Mouse (Mus musculus) intestine, embryonic 15.5 days (tissue): ENCODE results near the gene 4932438A13Rik. TPM values are rescaled to one million over a fixed set of nuclear protein-coding genes. Genes with fewer than 3 reads are reported as not detected.
A peak's percentile ranks its signal among the peaks of the same experiment; 100 is the strongest.

Experiments
- ATAC-seq: fragments of 200-750 bp; cut with Nextera tagmentation; 2 replicates; pipeline ENCODE4 v1.8.0; 2017; ENCODE audit warnings: moderate TSS enrichment, moderate library complexity
- H3K27ac ChIP-seq: fragments of 300-500 bp; sonication (generic); 2 replicates; pipeline ENCODE4 v1.5.1; 2015; ENCODE audit warnings: mild to moderate bottlenecking, inconsistent platforms
- H3K27me3 ChIP-seq: fragments of 300-500 bp; sonication (generic); replicated peaks from 2 replicates; pipeline ENCODE4 v1.6.1; 2015; ENCODE audit warnings: inconsistent platforms
- H3K36me3 ChIP-seq: fragments of 300-500 bp; sonication (generic); 2 replicates; pipeline ENCODE4 v1.6.1; 2015; ENCODE audit warnings: inconsistent platforms
- H3K4me1 ChIP-seq: fragments of 300-500 bp; sonication (generic); replicated peaks from 2 replicates; pipeline ENCODE4 v1.6.1; 2015; ENCODE audit warnings: inconsistent platforms
- H3K4me2 ChIP-seq: fragments of 300-500 bp; sonication (generic); replicated peaks from 2 replicates; pipeline ENCODE4 v1.6.1; 2015; ENCODE audit warnings: mild to moderate bottlenecking, inconsistent platforms
- H3K4me3 ChIP-seq: fragments of 300-500 bp; sonication (generic); replicated peaks from 2 replicates; pipeline ENCODE4 v1.5.1; 2015; ENCODE audit warnings: inconsistent platforms
- H3K9ac ChIP-seq: fragments of 300-500 bp; sonication (generic); 2 replicates; pipeline ENCODE4 v1.6.1; 2015; ENCODE audit warnings: inconsistent platforms
- H3K9me3 ChIP-seq: fragments of 300-500 bp; sonication (generic); 2 replicates; pipeline ENCODE4 v1.6.1; 2016; ENCODE audit warnings: inconsistent platforms
- WGBS: fragments of 180-500 bp; shearing (Covaris S2); methylation state at CpG from one replicate; pipeline ENCODE4 v1.1.7; 2015; 5-methylcytosine and 5-hydroxymethylcytosine counted together
- polyA plus RNA-seq: library from polyadenylated mRNA; unstranded; fragments of >200 nt; fragmentation: Nextera tagmentation; extraction: Ambion mirVana; gene quantifications from 2 replicates; pipeline ENCODE4 v1.2.1, GENCODE M21; 2015

The 4932438A13Rik gene
- 36.4 and 38.4 TPM in 2 replicates for polyA plus RNA-seq

DNA sequence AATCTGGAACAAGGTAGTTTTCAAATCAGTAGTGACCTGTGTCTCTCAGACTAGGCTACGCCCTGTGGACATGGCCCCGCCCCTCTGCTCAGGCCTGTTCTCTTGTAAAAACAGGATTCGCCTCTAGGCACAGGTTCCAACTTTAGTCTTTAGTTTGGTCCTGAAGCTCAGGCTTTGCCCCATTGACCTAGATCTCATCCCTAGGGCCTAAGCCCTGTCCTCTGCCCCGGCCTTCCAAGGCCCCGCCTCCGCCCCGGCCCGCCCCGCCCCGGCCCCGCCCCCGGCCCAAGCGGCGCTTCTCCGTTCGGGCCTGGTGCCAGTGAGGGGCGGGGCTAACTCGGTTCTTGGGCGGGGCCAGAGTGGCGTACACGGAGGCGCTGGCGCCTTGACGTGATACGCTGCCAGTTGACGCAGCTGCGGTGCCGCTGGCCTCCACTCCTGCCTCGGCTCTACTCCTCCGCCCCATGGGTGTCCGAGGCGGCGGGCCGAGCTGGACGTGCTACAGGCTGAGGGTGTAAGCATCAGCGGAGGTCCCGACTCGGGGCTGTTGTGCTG lies at the start of gene 4932438A13Rik:
TSS of gene 4932438A13Rik (plus strand) at position 384 of the 555 bp plus-strand sequence.
- Histone ChIP-seq H3K9me3 (no peaks in the 10 kb centered on the region), H3K9ac (peak within 1 kb of the TSS; percentile 82), H3K4me2 (peak within 1 kb of the TSS; percentile 66), H3K27ac (peak within 1 kb of the TSS; percentile 64), H3K4me1 (0 out of 2 replicates have a peak, but pooled peaks cover 2% of the 10 kb centered on the region), H3K4me3 (peak within 1 kb of the TSS; percentile 82), H3K27me3 (no peaks in the 10 kb centered on the region), H3K36me3 (peaks cover 8% of the 10 kb centered on the region; the same call in 1 of the 2 replicates)
- WGBS, result 1% methylated on average over 38 of the region's 38 CpGs
- ATAC-seq, result peak; percentile 99

DNA sequence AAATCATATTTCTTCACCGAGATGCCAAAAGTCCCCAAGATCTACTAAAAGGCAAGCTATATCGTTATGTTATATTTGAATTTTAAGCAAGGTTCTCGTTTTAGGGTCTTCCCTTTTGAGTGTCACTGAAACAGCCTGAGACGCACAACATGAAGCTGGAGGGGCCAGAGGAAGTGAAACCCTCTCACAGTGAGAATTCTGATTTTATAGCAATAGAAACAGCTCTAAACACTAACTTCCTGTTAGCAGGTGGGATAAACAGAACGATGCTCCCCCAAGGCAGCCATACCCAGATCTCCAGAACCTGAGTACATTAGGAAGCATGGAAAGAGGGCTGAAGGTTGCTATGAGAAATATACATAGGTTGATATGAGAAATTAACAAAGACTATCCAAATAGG lies 46.3 kb upstream of the 4932438A13Rik start:
- Histone ChIP-seq H3K4me1 (no peaks in the 10 kb centered on the region), H3K4me3 (no peak overlapping the region), H3K9me3 (no peaks in the 10 kb centered on the region), H3K4me2 (no peak overlapping the region), H3K27me3 (no peaks in the 10 kb centered on the region), H3K27ac (no peak overlapping the region), H3K9ac (no peak overlapping the region), H3K36me3 (no peaks in the 10 kb centered on the region)
- no peak for ATAC-seq
- 79% methylated on average over 5 of the region's 5 CpGs for WGBS

DNA sequence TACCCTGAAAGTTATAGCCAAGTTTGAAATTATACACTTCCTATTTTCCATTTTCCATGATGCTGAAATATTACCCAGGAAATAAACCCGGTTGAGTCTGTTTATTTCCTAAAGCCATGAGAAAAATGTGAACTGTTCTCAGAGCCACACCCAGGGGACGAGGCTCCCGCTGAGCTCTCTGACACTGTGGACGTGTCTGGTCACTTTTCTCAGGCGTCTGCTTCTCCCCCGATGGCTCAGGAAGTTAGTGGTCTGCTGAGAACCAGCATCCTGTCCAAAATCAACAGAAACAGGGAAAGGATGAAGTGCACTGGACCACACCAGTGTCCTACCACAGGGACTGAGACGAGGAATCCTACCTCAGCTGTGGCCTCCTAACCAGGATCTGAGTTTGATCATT lies 43.5 kb upstream of the 4932438A13Rik start:
- Histone ChIP-seq H3K9me3 (no peaks in the 10 kb centered on the region), H3K4me1 (no peaks in the 10 kb centered on the region), H3K36me3 (no peaks in the 10 kb centered on the region), H3K4me3 (no peak overlapping the region), H3K9ac (no peak overlapping the region), H3K27me3 (no peaks in the 10 kb centered on the region), H3K27ac (no peak overlapping the region), H3K4me2 (no peak overlapping the region)
- WGBS, result 49% methylated on average over 7 of the region's 7 CpGs
- no peak for ATAC-seq

DNA sequence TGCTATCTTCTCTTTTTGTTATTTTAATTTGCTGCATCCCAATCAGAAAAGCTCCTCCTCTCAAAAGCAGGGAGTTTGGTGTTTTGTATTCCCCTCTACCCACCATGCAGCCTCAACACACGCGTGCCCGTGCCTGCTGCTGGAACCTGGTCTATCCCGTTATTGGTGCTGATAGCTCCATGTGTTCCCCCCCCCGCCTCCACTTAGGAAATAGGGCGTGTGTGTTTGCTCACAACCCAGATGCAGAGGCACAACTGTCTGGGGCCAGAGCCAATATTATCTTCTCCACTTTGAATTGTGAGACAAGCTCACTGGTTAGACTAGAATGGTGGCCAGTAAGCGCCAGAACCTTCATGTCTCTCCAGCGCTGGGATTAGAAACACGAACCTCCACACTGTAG lies 41.9 kb upstream of the 4932438A13Rik start:
- ATAC-seq, result no peak
- Histone ChIP-seq H3K9ac (no peak overlapping the region), H3K4me2 (no peak overlapping the region), H3K27me3 (no peaks in the 10 kb centered on the region), H3K27ac (no peak overlapping the region), H3K9me3 (no peaks in the 10 kb centered on the region), H3K36me3 (no peaks in the 10 kb centered on the region), H3K4me1 (no peaks in the 10 kb centered on the region), H3K4me3 (no peak overlapping the region)
- 82% methylated on average over 9 of the region's 9 CpGs for WGBS

DNA sequence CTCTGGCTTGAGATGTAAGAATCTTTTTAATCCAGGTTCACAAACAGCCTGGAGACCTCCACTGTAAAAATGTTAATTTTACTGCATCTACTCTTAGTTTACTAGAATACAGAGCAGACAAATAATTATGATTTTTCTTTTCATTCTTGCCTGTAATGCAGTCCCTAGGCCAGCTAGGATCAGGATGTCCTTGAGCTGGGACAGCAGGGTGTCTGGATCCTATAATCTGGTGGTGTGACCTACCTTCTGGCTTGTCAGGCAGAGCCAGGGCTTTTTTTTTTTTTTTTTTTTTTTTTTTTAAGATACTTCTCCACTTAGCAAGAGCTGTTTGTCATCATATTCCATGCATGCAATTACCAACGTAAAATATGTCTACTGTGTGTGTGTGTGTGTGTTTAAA lies 37.8 kb upstream of the 4932438A13Rik start:
- no peaks in the 10 kb centered on the region for H3K36me3 ChIP-seq
- H3K27me3 ChIP-seq, result no peaks in the 10 kb centered on the region
- whole genome bisulfite sequencing, result 41% methylated on average over 1 of the region's 1 CpGs
- no peak overlapping the region for H3K27ac ChIP-seq
- no peaks in the 10 kb centered on the region for H3K9me3 ChIP-seq
- H3K4me3 ChIP-seq, result no peak overlapping the region
- H3K9ac ChIP-seq, result no peak overlapping the region
- H3K4me1 ChIP-seq, result no peaks in the 10 kb centered on the region
- no peak for ATAC-seq
- H3K4me2 ChIP-seq, result no peak overlapping the region

DNA sequence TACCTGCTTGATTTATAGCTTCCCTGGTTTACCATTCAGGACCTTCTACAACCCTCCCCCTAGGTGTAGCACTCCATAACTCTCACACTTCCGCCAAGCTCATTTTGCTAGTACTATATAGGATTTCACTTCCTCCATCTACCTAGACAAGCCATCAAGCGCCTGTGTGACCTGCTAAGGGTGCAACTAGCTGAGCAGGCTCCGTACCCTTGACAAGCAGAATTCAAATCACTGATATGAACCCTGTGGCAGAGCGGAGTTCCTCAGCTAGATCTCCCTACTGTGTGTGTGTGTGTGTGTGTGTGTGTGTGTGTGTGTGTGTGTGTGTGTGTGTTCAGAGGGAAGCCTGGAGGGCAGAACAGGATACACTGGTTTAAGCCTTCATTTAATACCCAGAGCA lies 37.4 kb upstream of the 4932438A13Rik start:
- 83% methylated on average over 4 of the region's 4 CpGs for WGBS
- no peaks in the 10 kb centered on the region for H3K36me3 ChIP-seq
- H3K4me2 ChIP-seq, result no peak overlapping the region
- no peaks in the 10 kb centered on the region for H3K4me1 ChIP-seq
- no peak overlapping the region for H3K27ac ChIP-seq
- H3K27me3 ChIP-seq, result no peaks in the 10 kb centered on the region
- ATAC-seq, result no peak
- no peak overlapping the region for H3K4me3 ChIP-seq
- H3K9ac ChIP-seq, result no peak overlapping the region
- H3K9me3 ChIP-seq, result no peaks in the 10 kb centered on the region

DNA sequence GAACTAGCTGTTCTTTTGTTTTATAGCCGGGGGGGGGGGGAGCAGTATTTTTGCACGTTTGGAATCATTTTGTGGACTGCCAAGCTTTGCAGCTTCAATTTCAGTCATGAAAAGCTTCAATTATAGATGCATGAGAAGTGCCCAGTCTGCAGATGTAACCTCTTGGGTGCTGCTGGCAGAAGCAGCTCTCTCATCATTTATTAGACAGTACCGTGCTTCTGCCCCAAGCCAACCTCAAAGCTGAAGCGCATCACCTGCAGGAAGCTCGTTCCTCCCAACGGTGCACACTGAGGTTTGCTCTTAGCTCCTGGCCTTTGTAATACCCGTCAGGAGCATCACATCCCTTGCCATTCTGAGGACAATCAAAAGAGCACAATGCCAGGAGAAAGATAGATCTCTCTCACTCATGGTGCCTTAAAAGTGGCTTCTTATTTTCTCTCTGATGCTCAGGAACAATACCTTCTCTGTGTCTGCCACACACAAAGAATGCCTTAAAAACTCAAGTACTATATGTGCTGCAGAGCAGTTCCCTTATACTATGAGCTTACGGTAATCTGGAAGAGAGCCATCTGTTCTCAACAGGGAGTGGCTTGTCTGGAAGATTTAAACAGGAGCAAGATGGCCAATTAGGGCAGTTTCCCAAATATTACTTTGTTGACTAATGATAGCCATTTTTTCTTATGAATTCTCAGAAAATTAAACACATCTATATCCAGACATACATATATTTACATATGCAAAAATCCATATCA lies 35.5 kb upstream of the 4932438A13Rik start:
- H3K4me3 ChIP-seq, result no peak overlapping the region
- WGBS, result 53% methylated on average over 8 of the region's 8 CpGs
- no peak for ATAC-seq
- no peak overlapping the region for H3K4me2 ChIP-seq
- H3K36me3 ChIP-seq, result no peaks in the 10 kb centered on the region
- no peaks in the 10 kb centered on the region for H3K9me3 ChIP-seq
- H3K9ac ChIP-seq, result no peak overlapping the region
- H3K4me1 ChIP-seq, result no peaks in the 10 kb centered on the region
- H3K27me3 ChIP-seq, result no peaks in the 10 kb centered on the region
- no peak overlapping the region for H3K27ac ChIP-seq

DNA sequence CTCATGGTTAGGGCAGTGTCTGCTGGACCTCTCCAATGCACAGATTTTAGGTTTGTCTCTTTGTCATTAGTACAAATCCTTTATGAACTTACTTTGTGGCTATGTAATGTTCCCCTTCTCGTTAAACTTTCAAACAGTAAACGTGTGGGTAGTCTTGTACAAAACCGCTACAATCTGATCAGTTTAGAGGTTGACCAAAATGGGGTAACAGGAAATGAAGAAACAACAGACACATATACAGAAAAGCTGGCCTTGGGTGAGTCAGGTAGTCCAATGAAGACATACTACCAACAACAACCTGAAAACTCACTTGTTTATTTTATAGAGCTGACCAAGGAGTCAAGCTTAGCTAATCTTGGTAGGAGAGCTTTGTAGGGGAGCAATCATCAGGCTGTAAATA lies 32.7 kb upstream of the 4932438A13Rik start:
- Histone ChIP-seq H3K27me3 (no peaks in the 10 kb centered on the region), H3K4me2 (no peak overlapping the region), H3K36me3 (no peaks in the 10 kb centered on the region), H3K9ac (no peak overlapping the region), H3K4me1 (no peaks in the 10 kb centered on the region), H3K4me3 (no peak overlapping the region), H3K27ac (no peak overlapping the region), H3K9me3 (no peaks in the 10 kb centered on the region)
- ATAC-seq, result no peak
- WGBS, result 90% methylated on average over 3 of the region's 3 CpGs

DNA sequence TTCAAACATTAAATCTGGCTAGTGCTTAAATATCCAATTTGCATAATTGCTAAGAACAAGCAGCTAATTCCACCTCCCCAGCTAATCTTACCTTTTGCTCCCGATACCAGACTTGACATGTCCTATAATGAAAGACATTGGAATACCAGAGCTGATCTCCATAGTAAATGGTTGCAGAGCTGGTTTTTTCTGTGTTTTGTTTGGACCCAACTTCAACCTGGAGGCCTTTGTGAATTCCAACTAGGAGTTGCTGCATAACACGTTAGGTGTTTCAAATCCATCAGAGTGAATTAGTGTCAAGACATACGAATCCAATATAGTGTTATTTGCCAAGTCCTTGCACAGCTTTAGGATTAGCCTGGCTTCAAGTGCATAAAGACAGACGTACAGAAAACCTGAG lies 28.5 kb upstream of the 4932438A13Rik start:
- no peaks in the 10 kb centered on the region for H3K36me3 ChIP-seq
- WGBS, result 77% methylated on average over 4 of the region's 4 CpGs
- ATAC-seq, result no peak
- H3K4me2 ChIP-seq, result no peak overlapping the region
- no peaks in the 10 kb centered on the region for H3K4me1 ChIP-seq
- H3K27me3 ChIP-seq, result no peaks in the 10 kb centered on the region
- no peak overlapping the region for H3K9ac ChIP-seq
- H3K27ac ChIP-seq, result no peak overlapping the region
- no peaks in the 10 kb centered on the region for H3K9me3 ChIP-seq
- no peak overlapping the region for H3K4me3 ChIP-seq

DNA sequence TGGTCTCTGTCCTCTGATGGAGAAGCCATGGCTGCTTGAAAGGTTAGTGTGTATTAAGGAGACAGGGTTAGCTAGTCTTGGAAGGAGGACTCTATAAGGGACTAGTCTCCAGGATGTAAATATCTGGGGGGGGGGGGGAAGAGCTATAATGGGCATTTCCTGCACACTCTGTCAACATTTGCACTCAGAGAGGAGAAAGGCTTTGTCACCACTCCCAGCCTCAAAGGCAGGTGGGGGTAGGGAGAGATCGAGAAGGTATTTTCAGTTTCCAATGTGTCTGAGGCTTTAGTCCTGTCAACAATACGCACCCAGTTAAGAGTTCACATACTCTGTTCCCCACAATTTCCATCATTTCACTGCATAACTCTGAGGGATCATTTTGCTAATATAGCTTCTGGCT lies 28.1 kb upstream of the 4932438A13Rik start:
- Histone ChIP-seq H3K9ac (no peak overlapping the region), H3K27ac (no peak overlapping the region), H3K9me3 (no peaks in the 10 kb centered on the region), H3K4me3 (no peak overlapping the region), H3K4me2 (no peak overlapping the region), H3K4me1 (no peaks in the 10 kb centered on the region), H3K36me3 (no peaks in the 10 kb centered on the region), H3K27me3 (no peaks in the 10 kb centered on the region)
- WGBS, result 80% methylated on average over 2 of the region's 2 CpGs
- ATAC-seq, result no peak

DNA sequence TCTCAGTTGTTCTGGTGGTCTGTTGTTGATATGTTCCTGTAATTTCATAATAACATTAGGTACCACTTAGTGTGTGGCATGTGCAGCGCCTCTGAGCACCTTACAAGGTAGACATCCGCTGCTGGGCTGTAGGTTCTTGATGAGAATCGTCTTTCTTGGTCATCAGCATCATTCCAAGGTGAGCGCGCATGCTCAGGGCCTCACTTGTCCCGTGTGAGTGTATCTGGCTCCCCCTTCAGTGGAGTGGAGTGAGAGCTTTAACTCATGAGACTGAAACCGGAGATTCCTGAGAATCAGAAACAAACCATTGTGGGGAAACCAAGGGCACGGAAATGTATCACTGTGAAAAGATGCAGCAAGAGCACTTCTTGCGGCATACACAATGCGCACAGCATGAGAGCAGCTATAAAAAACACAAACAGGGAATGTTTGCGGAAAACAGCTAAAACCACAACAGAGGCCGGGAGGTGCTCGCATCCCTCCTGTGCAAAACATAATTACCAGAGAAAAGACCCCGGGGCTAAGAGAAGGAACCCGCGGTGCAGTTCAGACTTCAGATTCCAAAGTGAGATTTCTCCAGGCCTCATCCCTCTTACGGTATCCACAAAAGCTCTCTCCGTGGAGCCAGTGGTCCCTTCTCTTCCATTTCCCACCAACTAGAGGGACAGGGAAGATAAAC lies 27.2 kb upstream of the 4932438A13Rik start:
- Histone ChIP-seq H3K36me3 (no peaks in the 10 kb centered on the region), H3K27ac (no peak overlapping the region), H3K27me3 (no peaks in the 10 kb centered on the region), H3K4me3 (no peak overlapping the region), H3K4me1 (no peaks in the 10 kb centered on the region), H3K9me3 (no peaks in the 10 kb centered on the region), H3K9ac (no peak overlapping the region), H3K4me2 (peak overlapping the region; percentile 29)
- 0 out of 2 replicates have a peak, but pooled peaks have one; percentile 41 for ATAC-seq
- WGBS, result 33% methylated on average over 18 of the region's 18 CpGs

DNA sequence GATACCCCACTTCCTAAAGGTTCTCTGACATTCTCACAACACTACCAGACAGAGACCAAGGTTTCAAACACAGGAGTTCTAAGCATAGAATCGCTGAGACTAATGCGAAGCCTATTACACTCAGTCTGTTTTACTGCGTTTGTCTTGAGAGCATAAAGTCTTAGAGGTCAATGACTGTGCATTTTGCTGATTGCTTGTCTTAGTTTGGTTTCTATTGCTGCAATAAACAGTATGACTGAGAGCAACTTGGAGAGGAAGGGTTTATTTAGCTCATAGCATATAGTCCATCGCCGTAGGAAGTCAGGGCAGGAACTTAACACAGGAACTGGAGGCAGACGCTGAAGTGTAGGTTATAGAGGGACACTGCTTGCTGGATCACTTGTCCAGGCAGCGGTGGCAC lies 26.1 kb upstream of the 4932438A13Rik start:
- Histone ChIP-seq H3K4me1 (no peaks in the 10 kb centered on the region), H3K27me3 (no peaks in the 10 kb centered on the region), H3K9ac (no peak overlapping the region), H3K4me3 (no peak overlapping the region), H3K4me2 (no peak overlapping the region), H3K9me3 (no peaks in the 10 kb centered on the region), H3K27ac (no peak overlapping the region), H3K36me3 (no peaks in the 10 kb centered on the region)
- 77% methylated on average over 7 of the region's 7 CpGs for WGBS
- ATAC-seq, result peak; percentile 67
